Mouse (Mus musculus) T-helper 2 cell (primary cell): ENCODE results near the gene Col6a3.

Source experiments
- in situ Hi-C: fragments of 300-600 bp; cut with MboI, MseI; formaldehyde crosslinking; loops from one replicate; pipeline ENCODE4 v1.15.1; 2025; ENCODE audit warnings: high pct_unique_total_duplicates

Gene Col6a3

GRCm38 (mm10) chr1:90729466-90729865, 114.3 kb downstream of the Col6a3 start:
- in situ Hi-C loops, result no loop called here

- in situ Hi-C loops, result no loop called here
Measured at GRCm38 (mm10) chr1:90723754-90724153, 120.0 kb downstream of the Col6a3 start.

- in situ Hi-C loops, result no loop called here
Measured at GRCm38 (mm10) chr1:90723325-90723724, 120.4 kb downstream of the Col6a3 start.

- in situ Hi-C loops, result no loop called here
Measured at GRCm38 (mm10) chr1:90722021-90722420, 121.8 kb downstream of the Col6a3 start.

GRCm38 (mm10) chr1:90720610-90721241, 123.0 kb downstream of the Col6a3 start:
- in situ Hi-C loops, result no loop called here

GRCm38 (mm10) chr1:90718826-90719550, 124.8 kb downstream of the Col6a3 start:
- in situ Hi-C loops, result no loop called here

GRCm38 (mm10) chr1:90716258-90716657, 127.5 kb downstream of the Col6a3 start:
- in situ Hi-C loops, result no loop called here
